Mouse (Mus musculus): ENCODE data around the gene Zfp82. TPM values are rescaled to one million over a fixed set of nuclear protein-coding genes. Genes with fewer than 3 reads are reported as not detected.

The Zfp82 gene
- total RNA-seq, 1 experiment, result 5.8 TPM

GRCm38 (mm10) chr7:30031379-30031778 lies 41.3 kb downstream of the Zfp82 start:
- Histone ChIP-seq H3K9me3 (ENCODE audit: control insufficient read depth, insufficient read depth, low read depth, low read length) (no peaks in the 10 kb centered on the region), H3K4me1 (ENCODE audit: control insufficient read depth in 2 of 2, insufficient read depth in 2 of 2, low read length in 2 of 2, poor library complexity in 1 of 2) (peaks cover 7 to 29% of the 10 kb centered on the region in 2 experiments; a peak in 3 of 4 replicates), H3K27ac (ENCODE audit: insufficient read depth, low read depth, low read length, poor library complexity, severe bottlenecking) (peak overlapping the region; percentile 84; the same call in 1 of the 2 replicates), H3K36me3 (ENCODE audit: control insufficient read depth, insufficient read depth, low read length, poor library complexity, severe bottlenecking) (peaks cover 10% of the 10 kb centered on the region; the same call in 1 of the 2 replicates), H3K4me3 (ENCODE audit: insufficient read depth in 1 of 2, low read depth in 1 of 2, low read length in 2 of 2, poor library complexity in 1 of 2, severe bottlenecking in 1 of 2) (peak overlapping the region; percentile 21 to 48; a peak in 3 of 4 replicates), H3K9ac (ENCODE audit: insufficient read depth, low read depth, low read length, poor library complexity, severe bottlenecking) (no peak overlapping the region)
- TF ChIP-seq HCFC1 (IDR thresholded peaks at IDR 0.05; ENCODE audit: borderline replicate concordance, insufficient read depth, low read length) (no peak), MAFK (IDR thresholded peaks at IDR 0.05; ENCODE audit: insufficient read depth, low read depth, low read length) (no peak), ZNF384 (IDR thresholded peaks at IDR 0.05; ENCODE audit: low read depth, low read length) (no peak), CHD2 (IDR thresholded peaks at IDR 0.05; ENCODE audit: low read depth, low read length) (no peak), ZC3H11A (IDR thresholded peaks at IDR 0.05; ENCODE audit: borderline replicate concordance, low read depth, low read length) (no peak)
- DNase-seq (ENCODE audit: low read depth, low spot score), result peak; percentile 39
- in situ Hi-C loops (cut with MboI; ENCODE audit: low sequenced_read_pairs in 2 of 2, unreplicated experiment in 2 of 2), result no loop called here

- in situ Hi-C loops (cut with MboI; ENCODE audit: low sequenced_read_pairs in 2 of 2, unreplicated experiment in 2 of 2), result no loop called here
- H3K4me1 ChIP-seq (ENCODE audit: control insufficient read depth in 2 of 2, insufficient read depth in 2 of 2, low read length in 2 of 2, poor library complexity in 1 of 2), result peaks cover 9 to 35% of the 10 kb centered on the region in 2 experiments
- peak overlapping the region; percentile 89 for H3K27ac ChIP-seq (ENCODE audit: insufficient read depth, low read depth, low read length, poor library complexity, severe bottlenecking)
- H3K36me3 ChIP-seq (ENCODE audit: control insufficient read depth, insufficient read depth, low read length, poor library complexity, severe bottlenecking), result peaks cover 15% of the 10 kb centered on the region; the same call in 1 of the 2 replicates
- TF ChIP-seq ZNF384 (IDR thresholded peaks at IDR 0.05; ENCODE audit: low read depth, low read length), result no peak
- no peak for TF ChIP-seq HCFC1 (IDR thresholded peaks at IDR 0.05; ENCODE audit: borderline replicate concordance, insufficient read depth, low read length)
- no peak for TF ChIP-seq MAFK (IDR thresholded peaks at IDR 0.05; ENCODE audit: insufficient read depth, low read depth, low read length)
- TF ChIP-seq CHD2 (IDR thresholded peaks at IDR 0.05; ENCODE audit: low read depth, low read length), result no peak
- TF ChIP-seq ZC3H11A (IDR thresholded peaks at IDR 0.05; ENCODE audit: borderline replicate concordance, low read depth, low read length), result no peak
- H3K9me3 ChIP-seq (ENCODE audit: control insufficient read depth, insufficient read depth, low read depth, low read length), result no peaks in the 10 kb centered on the region
- peak overlapping the region; percentile 65 for H3K9ac ChIP-seq (ENCODE audit: insufficient read depth, low read depth, low read length, poor library complexity, severe bottlenecking)
- no peak for DNase-seq (ENCODE audit: low read depth, low spot score)
- H3K4me3 ChIP-seq (ENCODE audit: insufficient read depth in 1 of 2, low read depth in 1 of 2, low read length in 2 of 2, poor library complexity in 1 of 2, severe bottlenecking in 1 of 2), result peak overlapping the region in 1 of 2 experiments; percentile 25; a peak in 1 of 4 replicates
Observed at GRCm38 (mm10) chr7:30030677-30031076, 42.0 kb downstream of the Zfp82 start.

GRCm38 (mm10) chr7:30028572-30028971 lies 44.1 kb downstream of the Zfp82 start:
- no peak overlapping the region for H3K9ac ChIP-seq (ENCODE audit: insufficient read depth, low read depth, low read length, poor library complexity, severe bottlenecking)
- in situ Hi-C loops (cut with MboI; ENCODE audit: low sequenced_read_pairs in 2 of 2, unreplicated experiment in 2 of 2), result no loop called here
- H3K4me3 ChIP-seq (ENCODE audit: insufficient read depth in 1 of 2, low read depth in 1 of 2, low read length in 2 of 2, poor library complexity in 1 of 2, severe bottlenecking in 1 of 2), result no peak overlapping the region
- DNase-seq (ENCODE audit: low read depth, low spot score), result no peak
- no peaks in the 10 kb centered on the region for H3K9me3 ChIP-seq (ENCODE audit: control insufficient read depth, insufficient read depth, low read depth, low read length)
- peaks cover 11 to 34% of the 10 kb centered on the region in 2 experiments for H3K4me1 ChIP-seq (ENCODE audit: control insufficient read depth in 2 of 2, insufficient read depth in 2 of 2, low read length in 2 of 2, poor library complexity in 1 of 2)
- no peak for TF ChIP-seq CHD2 (IDR thresholded peaks at IDR 0.05; ENCODE audit: low read depth, low read length)
- no peak for TF ChIP-seq MAFK (IDR thresholded peaks at IDR 0.05; ENCODE audit: insufficient read depth, low read depth, low read length)
- no peak for TF ChIP-seq HCFC1 (IDR thresholded peaks at IDR 0.05; ENCODE audit: borderline replicate concordance, insufficient read depth, low read length)
- TF ChIP-seq ZC3H11A (IDR thresholded peaks at IDR 0.05; ENCODE audit: borderline replicate concordance, low read depth, low read length), result no peak
- no peak for TF ChIP-seq ZNF384 (IDR thresholded peaks at IDR 0.05; ENCODE audit: low read depth, low read length)
- no peak overlapping the region; the same call in 1 of the 2 replicates for H3K27ac ChIP-seq (ENCODE audit: insufficient read depth, low read depth, low read length, poor library complexity, severe bottlenecking)
- peaks cover 29% of the 10 kb centered on the region for H3K36me3 ChIP-seq (ENCODE audit: control insufficient read depth, insufficient read depth, low read length, poor library complexity, severe bottlenecking)

GRCm38 (mm10) chr7:30027331-30027730 lies 45.4 kb downstream of the Zfp82 start:
- peaks cover 41% of the 10 kb centered on the region for H3K36me3 ChIP-seq (ENCODE audit: control insufficient read depth, insufficient read depth, low read length, poor library complexity, severe bottlenecking)

More at GRCm38 (mm10) chr7:30027331-30027730, 45.4 kb downstream of the Zfp82 start:
- H3K4me3 ChIP-seq (ENCODE audit: insufficient read depth in 1 of 2, low read depth in 1 of 2, low read length in 2 of 2, poor library complexity in 1 of 2, severe bottlenecking in 1 of 2), result no peak overlapping the region
- no peak overlapping the region for H3K27ac ChIP-seq (ENCODE audit: insufficient read depth, low read depth, low read length, poor library complexity, severe bottlenecking)
- TF ChIP-seq MAFK (IDR thresholded peaks at IDR 0.05; ENCODE audit: insufficient read depth, low read depth, low read length) (no peak), ZC3H11A (IDR thresholded peaks at IDR 0.05; ENCODE audit: borderline replicate concordance, low read depth, low read length) (no peak), CHD2 (IDR thresholded peaks at IDR 0.05; ENCODE audit: low read depth, low read length) (no peak), ZNF384 (IDR thresholded peaks at IDR 0.05; ENCODE audit: low read depth, low read length) (no peak), HCFC1 (IDR thresholded peaks at IDR 0.05; ENCODE audit: borderline replicate concordance, insufficient read depth, low read length) (no peak)
- H3K4me1 ChIP-seq (ENCODE audit: control insufficient read depth in 2 of 2, insufficient read depth in 2 of 2, low read length in 2 of 2, poor library complexity in 1 of 2), result peaks cover 9 to 36% of the 10 kb centered on the region in 2 experiments
- H3K9me3 ChIP-seq (ENCODE audit: control insufficient read depth, insufficient read depth, low read depth, low read length), result no peaks in the 10 kb centered on the region
- no peak overlapping the region for H3K9ac ChIP-seq (ENCODE audit: insufficient read depth, low read depth, low read length, poor library complexity, severe bottlenecking)
- in situ Hi-C loops (cut with MboI; ENCODE audit: low sequenced_read_pairs in 2 of 2, unreplicated experiment in 2 of 2), result no loop called here
- DNase-seq (ENCODE audit: low read depth, low spot score), result no peak

Data from ES-E14 (cell line).